Mouse (Mus musculus) brain, embryonic 14.5 days (tissue): ENCODE data around the gene Hist1h2ab. TPM values are rescaled to one million over a fixed set of nuclear protein-coding genes. Genes with fewer than 3 reads are reported as not detected.

Source experiments
- DNase-seq: peaks from one replicate; pipeline ENCODE4 v3.0.0-alpha.2; 2011; ENCODE audit warnings: low read depth
- CTCF ChIP-seq: fragments of 200-500 bp; IDR thresholded peaks from 2 replicates; pipeline ENCODE4 v1.5.1; 2012; ENCODE audit warnings: inconsistent platforms, mild to moderate bottlenecking, moderate library complexity, borderline replicate concordance; ENCODE audit not compliant: insufficient read depth, insufficient read length; ENCODE audit errors: extremely low read depth
- POLR2A ChIP-seq: fragments of 200-500 bp; IDR thresholded peaks from 2 replicates; pipeline ENCODE4 v1.6.1; 2012; ENCODE audit warnings: mild to moderate bottlenecking, inconsistent platforms, borderline replicate concordance; ENCODE audit not compliant: poor library complexity, insufficient read depth, insufficient read length, severe bottlenecking; ENCODE audit errors: extremely low read depth
- polyA plus RNA-seq: library from polyadenylated mRNA; depleted of rRNA; stranded (reverse); fragments of >200 nt; gene quantifications from 2 replicates; pipeline ENCODE4 v1.2.3, GENCODE M21; 2012; rRNA removed

Gene Hist1h2ab
- polyA plus RNA-seq, 1 experiment, result 49.9 TPM

DNA sequence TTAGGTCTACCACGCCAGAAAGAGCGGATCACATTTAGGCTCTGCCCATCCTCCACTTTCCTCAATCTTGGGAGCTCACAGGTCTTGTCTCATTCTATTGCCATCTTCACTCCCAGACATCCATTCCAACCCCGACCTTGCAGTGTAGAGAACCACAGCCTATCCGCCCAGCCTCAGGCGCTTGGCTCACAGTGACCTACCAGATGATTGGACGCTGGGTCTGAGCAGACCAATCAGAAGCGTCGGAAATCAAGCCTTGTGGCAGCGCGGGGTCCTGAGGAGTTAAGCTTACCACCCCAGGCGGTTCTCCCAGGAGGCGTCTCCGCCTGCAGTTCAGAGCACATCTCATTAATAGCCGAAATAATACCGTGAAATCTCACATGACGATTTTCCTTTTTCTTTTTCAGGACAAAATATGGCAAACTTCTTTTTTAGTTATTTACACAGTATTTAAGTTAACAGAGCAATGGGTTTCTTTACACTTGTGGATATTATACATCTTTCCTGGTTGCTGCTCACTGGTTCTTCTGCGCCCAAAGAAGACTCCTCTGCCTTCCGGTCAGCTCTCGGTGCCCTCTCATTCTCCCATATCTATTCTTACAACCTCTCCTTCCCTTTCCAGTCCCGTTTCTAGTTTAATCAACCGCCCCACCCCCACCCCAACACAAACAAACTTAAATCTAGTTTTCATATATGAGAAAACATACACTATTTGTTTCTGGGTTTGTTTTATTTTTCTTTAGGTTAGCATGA is 21.8 kb downstream of the Hist1h2ab start:
- peak; percentile 83 for DNase-seq
- TF ChIP-seq CTCF, result no peak
- TF ChIP-seq POLR2A, result no peak

DNA sequence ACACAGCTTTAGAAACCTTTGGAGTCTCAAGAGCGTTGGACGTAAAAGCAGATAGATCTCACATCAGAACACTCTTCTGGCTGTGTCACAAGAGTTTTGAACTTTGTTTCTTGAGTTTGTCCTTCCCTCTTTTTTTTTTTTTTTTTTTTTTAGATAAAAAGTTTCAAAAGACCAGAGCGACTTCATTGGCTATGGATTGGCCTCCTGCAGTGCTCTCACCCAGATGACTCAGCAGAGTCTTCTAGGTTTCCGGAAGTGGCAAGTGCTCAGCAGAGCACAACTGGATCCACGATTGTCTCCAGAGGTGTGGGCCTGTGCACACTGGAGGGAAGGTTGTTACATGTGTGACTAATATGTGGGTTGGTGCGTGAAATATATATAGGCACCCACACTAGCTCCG is 27.4 kb downstream of the Hist1h2ab start:
- no peak for DNase-seq
- TF ChIP-seq CTCF, result no peak
- TF ChIP-seq POLR2A, result no peak

DNA sequence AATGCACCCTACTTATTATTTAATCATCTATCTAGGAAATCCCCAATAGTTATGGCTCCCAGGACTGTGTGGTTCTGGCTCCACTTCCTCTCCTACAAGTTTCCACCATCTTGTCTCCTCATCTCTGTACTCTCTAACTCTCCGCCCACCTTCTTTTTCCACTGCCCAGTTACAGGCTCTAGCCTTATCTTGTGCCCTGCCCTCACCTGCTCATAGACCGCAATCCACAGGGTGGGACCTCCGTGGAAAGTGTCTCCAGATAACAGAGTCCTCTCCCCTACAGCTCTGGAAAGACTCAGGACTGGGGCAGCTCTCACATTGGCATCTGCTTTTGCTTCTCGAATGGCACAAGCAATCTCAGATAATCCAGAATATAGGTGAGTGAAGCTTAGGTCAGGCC is 28.1 kb downstream of the Hist1h2ab start:
- no peak for DNase-seq
- TF ChIP-seq POLR2A (no peak), CTCF (no peak)

DNA sequence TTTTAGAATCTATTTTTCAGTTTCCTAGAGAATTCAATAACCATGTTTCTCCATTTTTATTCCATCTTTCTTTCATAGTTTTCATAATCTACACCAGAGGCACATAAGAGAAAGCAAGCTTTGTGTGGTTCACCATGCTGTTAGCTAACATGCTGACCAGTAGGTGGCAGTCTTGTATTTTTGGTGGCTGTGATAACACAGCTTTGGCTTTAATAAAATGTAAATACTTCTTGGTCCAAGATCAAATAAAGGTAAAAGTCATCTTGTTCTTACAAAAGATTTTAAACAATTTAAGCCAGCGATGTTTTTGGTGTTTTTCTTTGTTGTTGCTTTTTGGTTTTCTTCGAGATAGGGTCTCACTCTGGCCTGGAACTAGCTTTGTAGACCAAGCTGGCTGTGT is 41.6 kb downstream of the Hist1h2ab start:
- peak; percentile 86 for DNase-seq
- no peak for TF ChIP-seq POLR2A
- peak; percentile 73; the same call in 1 of the 2 replicates for TF ChIP-seq CTCF

DNA sequence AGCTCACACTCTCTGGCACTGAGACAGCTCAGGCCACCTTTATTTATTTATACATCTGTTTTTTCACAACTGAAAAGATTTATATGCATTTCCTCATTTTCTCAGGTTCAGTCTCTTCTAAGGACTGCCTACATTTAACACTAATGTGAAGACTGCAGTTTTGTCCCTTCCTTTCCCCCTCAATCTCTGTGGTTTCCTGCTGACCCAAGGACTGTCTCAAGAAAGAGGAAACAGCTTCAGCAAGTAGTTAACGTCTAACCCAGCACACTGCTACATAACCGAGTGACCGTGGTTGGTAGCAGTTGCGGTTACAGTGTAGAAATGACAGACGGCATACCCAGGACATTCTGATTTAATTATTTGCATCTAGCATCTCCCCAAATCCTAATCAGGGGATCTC is 48.5 kb downstream of the Hist1h2ab start:
- no peak for DNase-seq
- TF ChIP-seq POLR2A (no peak), CTCF (no peak)

Other genes starting within 250 kb of the Hist1h2ab start
- 23.3 and 31.7 TPM in 2 replicates for gene Hist1h4h, start 220.1 kb upstream of the Hist1h2ab start, polyA plus RNA-seq
- 474 and 536 TPM in 2 replicates for gene Hist1h2af, start 217.2 kb upstream of the Hist1h2ab start, polyA plus RNA-seq
- 25.5 and 42.1 TPM in 2 replicates for gene Hist1h3g, start 215.7 kb upstream of the Hist1h2ab start, polyA plus RNA-seq
- 4.4 and 4.7 TPM in 2 replicates for gene Hist1h2bh, start 207.7 kb upstream of the Hist1h2ab start, polyA plus RNA-seq
- gene Hist1h3f, start 207.1 kb upstream of the Hist1h2ab start, polyA plus RNA-seq, result 4.5 and 5.5 TPM in 2 replicates
- gene Hist1h4f, start 199.5 kb upstream of the Hist1h2ab start, polyA plus RNA-seq, result 17.2 and 25.6 TPM in 2 replicates
- 0.39 and 0.51 TPM in 2 replicates for gene Hist1h1d, start 197.9 kb upstream of the Hist1h2ab start, polyA plus RNA-seq
- gene Hist1h3e, start 188.8 kb upstream of the Hist1h2ab start, polyA plus RNA-seq, result 34.2 and 40.6 TPM in 2 replicates
- 17.9 and 18.0 TPM in 2 replicates for gene Hist1h2ae, start 179.9 kb upstream of the Hist1h2ab start, polyA plus RNA-seq
- gene Hist1h2bg, start 179.7 kb upstream of the Hist1h2ab start, polyA plus RNA-seq, result 44.4 and 68.0 TPM in 2 replicates
- gene Hist1h2bf, start 176.9 kb upstream of the Hist1h2ab start, polyA plus RNA-seq, result 15.0 and 21.6 TPM in 2 replicates
- gene Hist1h2ad, start 176.7 kb upstream of the Hist1h2ab start, polyA plus RNA-seq, result 7.2 and 13.6 TPM in 2 replicates
- gene Hist1h3d, start 175.4 kb upstream of the Hist1h2ab start, polyA plus RNA-seq, result 21.8 and 24.7 TPM in 2 replicates
- 6.5 and 18.7 TPM in 2 replicates for gene Hist1h4d, start 169.5 kb upstream of the Hist1h2ab start, polyA plus RNA-seq
- gene Hist1h2be, start 130.0 kb upstream of the Hist1h2ab start, polyA plus RNA-seq, result 3.5 TPM in 2 replicates
- gene Hist1h1e, start 128.6 kb upstream of the Hist1h2ab start, polyA plus RNA-seq, result 5.8 and 7.8 TPM in 2 replicates
- gene Hist1h2ac, start 67.2 kb upstream of the Hist1h2ab start, polyA plus RNA-seq, result 1.7 and 1.8 TPM in 2 replicates
- gene Hist1h2bc, start 66.9 kb upstream of the Hist1h2ab start, polyA plus RNA-seq, result 32.0 and 48.5 TPM in 2 replicates
- 0.08 TPM in 1 of 2 replicates, not detected in the other for gene Hist1h1t, start 55.3 kb upstream of the Hist1h2ab start, polyA plus RNA-seq
- gene Hist1h4c, start 52.7 kb upstream of the Hist1h2ab start, polyA plus RNA-seq, result 4.6 and 11.6 TPM in 2 replicates
- 1.7 and 2.3 TPM in 2 replicates for gene Hfe, start 40.3 kb upstream of the Hist1h2ab start, polyA plus RNA-seq
- gene Hist1h1c, start 12.3 kb upstream of the Hist1h2ab start, polyA plus RNA-seq, result 12.1 and 16.0 TPM in 2 replicates
- 30.4 and 54.0 TPM in 2 replicates for gene Hist1h3c, start 5.5 kb upstream of the Hist1h2ab start, polyA plus RNA-seq
- 11.1 and 17.5 TPM in 2 replicates for gene Hist1h2bb, start 4.4 kb upstream of the Hist1h2ab start, polyA plus RNA-seq
- 49.2 and 55.6 TPM in 2 replicates for gene Hist1h3b, start 1.1 kb downstream of the Hist1h2ab start, polyA plus RNA-seq
- gene Hist1h4b, start 5.9 kb downstream of the Hist1h2ab start, polyA plus RNA-seq, result 17.9 and 20.4 TPM in 2 replicates
- 11.6 and 33.9 TPM in 2 replicates for gene Hist1h4a, start 10.1 kb downstream of the Hist1h2ab start, polyA plus RNA-seq
- gene Hist1h3a, start 11.3 kb downstream of the Hist1h2ab start, polyA plus RNA-seq, result 22.8 and 41.9 TPM in 2 replicates
- gene Hist1h1a, start 12.5 kb downstream of the Hist1h2ab start, polyA plus RNA-seq, result 3.8 and 4.0 TPM in 2 replicates
- gene Trim38, start 18.8 kb downstream of the Hist1h2ab start, polyA plus RNA-seq, result not detected in 2 replicates
- gene Slc17a2, start 55.9 kb downstream of the Hist1h2ab start, polyA plus RNA-seq, result not detected in 2 replicates
- gene Slc17a3, start 88.3 kb downstream of the Hist1h2ab start, polyA plus RNA-seq, result not detected in 2 replicates
- not detected in 2 replicates for gene Slc17a1, start 116.6 kb downstream of the Hist1h2ab start, polyA plus RNA-seq
- not detected in 2 replicates for gene Slc17a4, start 163.9 kb downstream of the Hist1h2ab start, polyA plus RNA-seq
- gene Hist1h2ba, start 183.0 kb downstream of the Hist1h2ab start, polyA plus RNA-seq, result not detected in 2 replicates
- not detected in 2 replicates for gene Hist1h2aa, start 183.3 kb downstream of the Hist1h2ab start, polyA plus RNA-seq
- 1.3 and 1.7 TPM in 2 replicates for gene Scgn, start 240.1 kb downstream of the Hist1h2ab start, polyA plus RNA-seq